Mouse (Mus musculus): ENCODE results near the gene Cdkn1a. TPM values are rescaled to one million over a fixed set of nuclear protein-coding genes. Genes with fewer than 3 reads are reported as not detected.

Cdkn1a gene
- polyA plus RNA-seq, 1 experiment: 2,069 TPM

- H3K79me2 ChIP-seq (ENCODE audit: control insufficient read depth, insufficient read depth): no peaks in the 10 kb centered on the region
- TF ChIP-seq TCF12 (IDR thresholded peaks at IDR 0.05; ENCODE audit: insufficient read depth, poor library complexity, severe bottlenecking) (no peak), MYOG (IDR thresholded peaks at IDR 0.05; ENCODE audit: control insufficient read depth in 1 of 3, insufficient read depth in 1 of 3, insufficient read length in 2 of 3, low read depth in 2 of 3) (no peak), USF1 (IDR thresholded peaks at IDR 0.05; ENCODE audit: low read depth) (no peak), REST (IDR thresholded peaks at IDR 0.05; ENCODE audit: insufficient read depth, insufficient read length) (no peak), SRF (IDR thresholded peaks at IDR 0.05; ENCODE audit: control insufficient read depth, insufficient read length, low read depth) (no peak), MYOD1 (IDR thresholded peaks at IDR 0.05; ENCODE audit: control insufficient read depth in 1 of 3, insufficient read length in 2 of 3, low read depth in 2 of 3) (no peak), POLR2A (IDR thresholded peaks at IDR 0.05; ENCODE audit: insufficient read length, low read depth) (no peak), TCF3 (IDR thresholded peaks at IDR 0.05; ENCODE audit: insufficient read length, low read depth) (no peak), E2F4 (IDR thresholded peaks at IDR 0.05; ENCODE audit: insufficient read depth) (no peak), MAX (IDR thresholded peaks at IDR 0.05; ENCODE audit: low read depth) (no peak), CEBPB (IDR thresholded peaks at IDR 0.05; ENCODE audit: insufficient read depth, poor library complexity, severe bottlenecking) (no peak), POLR2AphosphoS2 (IDR thresholded peaks at IDR 0.05; ENCODE audit: insufficient read length, low read depth) (no peak)
- H3ac ChIP-seq (ENCODE audit: control insufficient read depth, insufficient read length): no peak overlapping the region
- no peaks in the 10 kb centered on the region for H3K27me3 ChIP-seq (ENCODE audit: control insufficient read depth, insufficient read depth, insufficient read length)
- H3K36me3 ChIP-seq (ENCODE audit: control insufficient read depth, insufficient read depth): peaks cover 19% of the 10 kb centered on the region
- H3K4me3 ChIP-seq: no peak overlapping the region
- peak overlapping the region; percentile 70 for H3K4me2 ChIP-seq (ENCODE audit: low read depth)
Observed at GRCm38 (mm10) chr17:29049508-29049889, 41.3 kb upstream of the Cdkn1a start.

- H3K36me3 ChIP-seq (ENCODE audit: control insufficient read depth, insufficient read depth): peaks cover 15% of the 10 kb centered on the region
Observed at GRCm38 (mm10) chr17:29049923-29050322, 40.9 kb upstream of the Cdkn1a start.

GRCm38 (mm10) chr17:29050791-29051190 lies 40.0 kb upstream of the Cdkn1a start:
- no peaks in the 10 kb centered on the region for H3K79me2 ChIP-seq (ENCODE audit: control insufficient read depth, insufficient read depth)
- no peak overlapping the region for H3ac ChIP-seq (ENCODE audit: control insufficient read depth, insufficient read length)
- peak; percentile 12 to 96 (median 87) for TF ChIP-seq MYOD1 (IDR thresholded peaks at IDR 0.05; ENCODE audit: control insufficient read depth in 1 of 3, insufficient read length in 2 of 3, low read depth in 2 of 3)
- peak; percentile 96 for TF ChIP-seq TCF12 (IDR thresholded peaks at IDR 0.05; ENCODE audit: insufficient read depth, poor library complexity, severe bottlenecking)
- TF ChIP-seq POLR2A (IDR thresholded peaks at IDR 0.05; ENCODE audit: insufficient read length, low read depth): no peak
- TF ChIP-seq MYOG (IDR thresholded peaks at IDR 0.05; ENCODE audit: control insufficient read depth in 1 of 3, insufficient read depth in 1 of 3, insufficient read length in 2 of 3, low read depth in 2 of 3): peak; percentile 93 to 98 (median 94)
- TF ChIP-seq POLR2AphosphoS2 (IDR thresholded peaks at IDR 0.05; ENCODE audit: insufficient read length, low read depth): no peak
- peak; percentile 90 for TF ChIP-seq TCF3 (IDR thresholded peaks at IDR 0.05; ENCODE audit: insufficient read length, low read depth)
- H3K27me3 ChIP-seq (ENCODE audit: control insufficient read depth, insufficient read depth, insufficient read length): no peaks in the 10 kb centered on the region
- peaks cover 6% of the 10 kb centered on the region for H3K36me3 ChIP-seq (ENCODE audit: control insufficient read depth, insufficient read depth)
- peak overlapping the region; percentile 70 for H3K4me2 ChIP-seq (ENCODE audit: low read depth)
- H3K4me3 ChIP-seq: no peak overlapping the region

More at GRCm38 (mm10) chr17:29049923-29050322, 40.9 kb upstream of the Cdkn1a start:
- peak overlapping the region; percentile 70 for H3K4me2 ChIP-seq (ENCODE audit: low read depth)
- H3K4me3 ChIP-seq: no peak overlapping the region
- no peak overlapping the region for H3ac ChIP-seq (ENCODE audit: control insufficient read depth, insufficient read length)
- no peaks in the 10 kb centered on the region for H3K27me3 ChIP-seq (ENCODE audit: control insufficient read depth, insufficient read depth, insufficient read length)
- TF ChIP-seq POLR2AphosphoS2 (IDR thresholded peaks at IDR 0.05; ENCODE audit: insufficient read length, low read depth): peak; percentile 59
- TF ChIP-seq POLR2A (IDR thresholded peaks at IDR 0.05; ENCODE audit: insufficient read length, low read depth): no peak
- TF ChIP-seq SRF (IDR thresholded peaks at IDR 0.05; ENCODE audit: control insufficient read depth, insufficient read length, low read depth): no peak
- no peak for TF ChIP-seq MYOG (IDR thresholded peaks at IDR 0.05; ENCODE audit: control insufficient read depth in 1 of 3, insufficient read depth in 1 of 3, insufficient read length in 2 of 3, low read depth in 2 of 3)
- TF ChIP-seq MAX (IDR thresholded peaks at IDR 0.05; ENCODE audit: low read depth): no peak
- TF ChIP-seq E2F4 (IDR thresholded peaks at IDR 0.05; ENCODE audit: insufficient read depth): no peak
- TF ChIP-seq REST (IDR thresholded peaks at IDR 0.05; ENCODE audit: insufficient read depth, insufficient read length): no peak
- TF ChIP-seq CEBPB (IDR thresholded peaks at IDR 0.05; ENCODE audit: insufficient read depth, poor library complexity, severe bottlenecking): no peak
- no peak for TF ChIP-seq TCF3 (IDR thresholded peaks at IDR 0.05; ENCODE audit: insufficient read length, low read depth)
- TF ChIP-seq USF1 (IDR thresholded peaks at IDR 0.05; ENCODE audit: low read depth): no peak
- TF ChIP-seq TCF12 (IDR thresholded peaks at IDR 0.05; ENCODE audit: insufficient read depth, poor library complexity, severe bottlenecking): no peak
- peak in 1 of 3 experiments; percentile 23 for TF ChIP-seq MYOD1 (IDR thresholded peaks at IDR 0.05; ENCODE audit: control insufficient read depth in 1 of 3, insufficient read length in 2 of 3, low read depth in 2 of 3)
- no peaks in the 10 kb centered on the region for H3K79me2 ChIP-seq (ENCODE audit: control insufficient read depth, insufficient read depth)

GRCm38 (mm10) chr17:29053067-29053466 lies 37.7 kb upstream of the Cdkn1a start:
- TF ChIP-seq TCF3 (IDR thresholded peaks at IDR 0.05; ENCODE audit: insufficient read length, low read depth) (peak; percentile 38), MYOD1 (IDR thresholded peaks at IDR 0.05; ENCODE audit: control insufficient read depth in 1 of 3, insufficient read length in 2 of 3, low read depth in 2 of 3) (peak; percentile 76 to 87 (median 86)), MAX (IDR thresholded peaks at IDR 0.05; ENCODE audit: low read depth) (no peak), POLR2A (IDR thresholded peaks at IDR 0.05; ENCODE audit: insufficient read length, low read depth) (no peak), E2F4 (IDR thresholded peaks at IDR 0.05; ENCODE audit: insufficient read depth) (no peak), TCF12 (IDR thresholded peaks at IDR 0.05; ENCODE audit: insufficient read depth, poor library complexity, severe bottlenecking) (peak; percentile 82), USF1 (IDR thresholded peaks at IDR 0.05; ENCODE audit: low read depth) (no peak), REST (IDR thresholded peaks at IDR 0.05; ENCODE audit: insufficient read depth, insufficient read length) (no peak), POLR2AphosphoS2 (IDR thresholded peaks at IDR 0.05; ENCODE audit: insufficient read length, low read depth) (peak; percentile 52), MYOG (IDR thresholded peaks at IDR 0.05; ENCODE audit: control insufficient read depth in 1 of 3, insufficient read depth in 1 of 3, insufficient read length in 2 of 3, low read depth in 2 of 3) (peak; percentile 6 to 90 (median 90))
- H3ac ChIP-seq (ENCODE audit: control insufficient read depth, insufficient read length): no peak overlapping the region
- H3K36me3 ChIP-seq (ENCODE audit: control insufficient read depth, insufficient read depth): no peaks in the 10 kb centered on the region
- peak overlapping the region; percentile 59 for H3K4me2 ChIP-seq (ENCODE audit: low read depth)
- no peaks in the 10 kb centered on the region for H3K27me3 ChIP-seq (ENCODE audit: control insufficient read depth, insufficient read depth, insufficient read length)
- H3K79me2 ChIP-seq (ENCODE audit: control insufficient read depth, insufficient read depth): no peaks in the 10 kb centered on the region
- no peak overlapping the region for H3K4me3 ChIP-seq
